Mouse (Mus musculus): ENCODE measurements at regions not wholly inside any gene's neighbourhood (a gene's known extent, or its start where the extent isn't known, plus 50 kb on each side); places are given as distances from the start of the nearest gene placed in this dataset.
"Not testable (repeated sequence)": the region's sequence is repeated elsewhere in the genome, so short reads cannot be mapped to it uniquely, and the experiment has no call there.

DNA sequence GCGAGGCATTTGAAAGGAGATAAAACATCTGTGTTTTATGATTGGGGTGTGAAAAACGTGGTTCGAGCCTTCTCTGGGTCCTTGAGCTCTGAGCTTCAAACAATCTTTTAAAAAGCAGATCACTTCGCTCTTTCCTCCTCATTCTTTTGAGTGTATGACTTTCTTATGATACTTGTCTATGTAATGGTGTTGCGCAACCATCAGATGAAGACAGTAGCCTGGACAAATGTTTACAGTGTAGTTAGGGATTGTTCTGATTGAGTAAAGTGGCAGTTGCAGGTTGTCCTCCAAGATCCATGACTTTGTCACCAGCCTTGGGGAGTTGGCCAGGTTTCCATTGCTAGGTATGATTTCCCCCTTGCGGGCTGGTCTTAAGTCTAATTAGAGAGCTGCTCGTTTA lies 116.1 kb upstream of the Pfn2 start:
- DNase-seq (ENCODE audit: low spot score in 2 of 2): no peak

DNA sequence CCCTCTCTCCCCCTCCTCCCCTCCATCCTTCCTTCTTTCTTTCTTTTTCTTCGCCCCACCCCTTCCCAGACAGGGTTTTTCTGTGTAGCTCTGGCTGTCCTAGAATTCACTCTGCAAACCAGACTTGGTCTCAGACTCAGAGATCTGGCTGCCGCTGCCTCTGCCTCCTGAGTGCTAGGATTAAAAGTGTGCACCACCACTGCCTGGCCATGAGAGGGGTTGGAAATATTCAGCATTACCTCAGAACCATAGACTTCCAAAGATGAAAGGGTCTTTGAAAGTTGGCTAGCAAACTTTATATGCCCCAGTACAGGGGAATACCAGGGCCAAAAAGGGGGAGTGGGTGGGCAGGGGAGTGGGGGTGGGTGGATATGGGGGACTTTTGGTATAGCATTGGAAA lies 122.7 kb upstream of the Pfn2 start:
- not testable (repeated sequence) for DNase-seq (ENCODE audit: low spot score in 2 of 2)

DNA sequence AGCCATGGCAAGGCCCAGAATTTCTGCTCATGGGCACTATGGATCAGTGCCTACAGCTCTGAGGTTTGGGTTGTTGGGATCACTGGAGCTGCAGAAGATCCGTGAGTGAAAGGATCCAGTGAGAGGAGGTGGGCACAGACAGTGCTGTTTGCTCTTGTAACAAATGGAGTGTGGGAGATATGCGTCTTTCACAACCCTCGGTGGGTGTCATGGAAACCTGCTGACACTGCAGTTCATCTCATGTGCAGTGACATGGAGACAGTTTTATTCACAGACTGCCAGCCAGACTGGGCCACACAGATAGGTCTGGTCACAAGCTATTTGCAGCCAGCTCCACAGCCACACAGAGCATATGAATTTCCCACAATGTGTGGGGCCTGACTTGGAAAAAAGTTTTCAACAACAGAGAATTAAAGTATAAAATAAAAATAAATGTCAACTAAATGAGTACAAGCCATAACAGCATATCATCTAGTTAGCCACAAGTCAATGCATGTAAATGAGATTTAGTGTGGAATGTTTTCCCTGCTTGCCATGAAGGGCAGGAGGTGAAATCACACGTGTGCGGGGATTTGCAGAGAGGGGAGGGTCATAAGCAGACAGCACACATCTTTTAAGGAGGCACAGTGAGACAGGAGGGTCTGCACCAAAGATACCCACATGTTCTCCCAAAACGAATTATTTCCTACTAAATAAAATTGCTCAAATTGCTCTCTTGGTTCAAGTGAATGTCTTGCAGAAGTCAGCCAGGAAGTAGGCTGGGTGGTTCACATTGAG lies 124.8 kb upstream of the Pfn2 start:
- DNase-seq (ENCODE audit: low spot score in 2 of 2): no peak

DNA sequence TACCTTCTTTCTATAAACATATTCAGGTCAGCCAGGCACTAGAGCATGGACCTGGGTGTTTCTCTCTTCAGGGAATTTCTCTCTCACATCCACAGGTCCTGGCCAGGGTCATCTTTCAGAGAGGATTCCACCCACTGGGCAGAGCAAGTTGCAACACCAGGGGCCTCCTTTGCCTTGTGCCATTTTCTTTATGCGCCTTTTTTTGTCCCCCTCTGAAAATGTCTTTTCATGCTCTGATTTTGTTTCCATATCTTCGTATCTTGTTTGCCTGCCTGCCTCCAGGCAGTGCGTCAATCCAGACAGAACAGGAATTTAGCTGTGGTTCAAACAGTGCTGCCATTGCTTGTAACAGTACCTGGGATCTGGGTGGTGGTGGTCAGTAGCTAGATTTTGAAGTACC lies 125.7 kb upstream of the Pfn2 start:
- no peak for DNase-seq (ENCODE audit: low spot score in 2 of 2)

DNA sequence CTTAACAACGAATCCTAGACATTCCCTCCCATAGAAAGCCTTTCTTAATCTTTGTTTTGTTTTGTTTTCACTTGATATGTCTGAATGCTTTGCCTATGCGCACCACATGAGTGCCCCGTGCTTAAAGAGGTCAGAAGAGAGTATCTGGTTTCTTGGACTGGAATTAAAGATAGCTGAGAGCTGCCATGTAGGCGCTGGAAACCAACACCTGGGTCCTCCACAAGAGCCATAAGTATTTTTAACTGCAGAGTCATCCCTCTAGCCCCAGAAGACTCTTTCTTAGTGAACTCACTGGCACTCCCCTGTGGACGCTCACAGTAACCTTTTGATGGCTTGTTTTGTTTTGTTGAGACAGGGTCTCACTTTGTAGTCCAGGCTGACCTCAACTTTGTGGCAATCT lies 127.5 kb upstream of the Pfn2 start:
- no peak for DNase-seq (ENCODE audit: low spot score in 2 of 2)

DNA sequence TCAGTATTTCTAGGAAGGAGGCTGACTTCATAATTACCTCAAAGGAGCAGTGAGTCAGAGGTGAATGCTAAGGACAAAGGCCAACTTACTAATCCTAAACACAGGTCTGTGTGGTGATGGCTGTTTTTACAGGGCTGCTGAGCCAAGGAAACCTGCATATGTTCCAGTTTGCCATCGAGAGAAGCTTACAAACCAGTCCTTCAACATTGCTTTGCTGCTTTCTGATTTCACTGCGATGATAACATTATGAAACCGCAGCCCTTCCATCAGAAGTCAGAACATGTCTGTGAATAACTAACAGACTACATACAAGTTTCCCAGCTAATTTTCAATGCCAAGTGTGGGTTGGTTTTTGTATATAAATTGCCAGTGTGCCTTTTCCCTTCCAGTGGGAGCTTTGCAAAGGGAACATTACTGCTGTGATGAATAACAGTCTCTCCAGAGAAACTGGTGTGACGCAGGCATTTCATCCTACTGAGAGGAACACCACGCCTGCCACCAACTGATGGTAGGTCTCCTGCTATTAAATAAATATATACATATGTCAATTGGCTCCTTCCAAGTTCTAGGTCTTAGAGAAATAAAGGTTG lies 128.9 kb upstream of the Pfn2 start:
- peak in 1 of 2 experiments; percentile 23 for DNase-seq (ENCODE audit: low spot score in 2 of 2)

DNA sequence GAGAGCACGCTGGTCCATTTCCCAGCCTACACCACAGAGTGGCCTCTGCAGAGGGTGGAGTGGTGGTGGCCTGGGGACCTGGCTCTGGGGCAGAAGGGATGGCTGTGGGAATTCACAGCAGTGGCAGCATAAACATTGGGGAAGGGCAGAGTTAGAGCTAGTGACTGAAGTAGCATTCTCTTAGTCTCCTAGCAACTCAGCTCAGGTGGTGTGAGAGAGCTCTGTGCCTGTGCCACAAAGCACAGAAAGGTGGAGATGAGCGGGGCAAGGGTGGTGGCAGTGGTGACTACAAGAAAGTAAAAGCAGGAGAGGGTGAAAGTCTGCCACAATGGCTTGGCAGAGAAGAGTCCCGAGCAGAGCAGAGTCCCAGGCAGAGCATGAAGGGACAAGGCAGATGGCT lies 140.3 kb upstream of the Pfn2 start:
- DNase-seq (ENCODE audit: low spot score in 2 of 2): no peak

DNA sequence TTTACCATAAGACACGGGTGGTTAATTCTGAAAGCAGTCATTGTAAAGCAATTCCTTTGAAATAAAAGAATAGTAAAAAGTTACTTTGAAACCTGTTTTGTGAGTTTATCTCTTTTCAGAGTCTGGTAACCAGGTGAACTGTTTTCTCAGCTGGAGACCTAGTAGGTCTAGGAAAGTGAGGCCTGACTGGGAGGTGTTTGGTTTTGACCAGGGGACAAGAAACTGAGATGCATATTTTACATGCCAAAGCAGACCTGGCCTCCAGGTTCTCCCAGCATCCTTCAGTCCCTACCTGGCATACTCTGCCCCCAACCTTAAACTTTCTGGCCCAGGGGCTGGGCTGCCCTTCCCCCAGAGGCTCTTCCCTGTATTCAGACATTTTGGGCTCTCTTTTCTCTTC lies 142.9 kb upstream of the Pfn2 start:
- no peak for DNase-seq (ENCODE audit: low spot score in 2 of 2)

DNA sequence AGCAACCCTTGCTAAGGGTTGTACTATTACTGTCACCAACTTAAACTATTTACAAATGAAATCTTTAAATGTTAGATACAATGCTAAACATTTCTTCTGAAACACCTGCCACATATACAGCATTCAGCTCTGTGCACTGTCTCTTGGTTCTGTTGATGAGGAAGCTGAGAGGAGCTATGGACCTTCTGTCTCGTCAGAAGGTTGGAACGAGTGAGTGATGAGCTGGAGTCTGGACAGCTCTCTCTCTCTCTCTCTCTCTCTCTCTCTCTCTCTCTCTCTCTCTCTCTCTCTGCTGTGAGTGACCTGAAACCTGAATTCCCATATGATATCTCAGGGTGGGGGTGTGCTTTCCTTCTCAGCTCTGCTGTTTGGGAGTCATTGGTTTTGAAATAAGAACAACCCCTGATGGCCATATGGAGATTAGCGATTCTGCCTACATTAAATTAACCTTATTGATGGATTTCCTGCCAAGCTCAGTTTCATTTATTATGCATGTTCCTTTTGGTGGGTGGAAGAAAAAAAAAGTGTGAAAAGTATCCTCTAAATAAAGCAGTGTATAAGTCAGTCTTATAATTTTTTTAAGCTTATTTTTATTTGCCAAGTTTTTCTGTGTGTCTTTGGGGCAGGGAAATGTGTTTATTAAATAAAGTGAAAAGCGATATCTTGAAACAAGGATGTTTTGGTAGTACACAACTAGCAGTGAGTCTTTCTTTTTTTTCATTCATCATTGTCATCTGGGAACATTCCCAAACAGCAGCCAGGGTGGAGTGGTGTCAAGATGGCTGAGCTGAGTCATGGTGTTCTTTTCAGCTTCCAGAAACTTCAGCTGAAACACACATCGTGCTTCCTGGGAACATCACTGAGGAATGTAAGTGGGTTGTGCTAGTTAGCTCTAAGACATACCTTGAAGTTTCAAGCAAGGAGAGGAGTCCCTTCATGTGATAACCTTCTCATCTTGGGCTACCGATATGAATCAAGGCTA lies 150.5 kb upstream of the Pfn2 start:
- peak; percentile 44 to 69 for DNase-seq (ENCODE audit: low spot score in 2 of 2)

DNA sequence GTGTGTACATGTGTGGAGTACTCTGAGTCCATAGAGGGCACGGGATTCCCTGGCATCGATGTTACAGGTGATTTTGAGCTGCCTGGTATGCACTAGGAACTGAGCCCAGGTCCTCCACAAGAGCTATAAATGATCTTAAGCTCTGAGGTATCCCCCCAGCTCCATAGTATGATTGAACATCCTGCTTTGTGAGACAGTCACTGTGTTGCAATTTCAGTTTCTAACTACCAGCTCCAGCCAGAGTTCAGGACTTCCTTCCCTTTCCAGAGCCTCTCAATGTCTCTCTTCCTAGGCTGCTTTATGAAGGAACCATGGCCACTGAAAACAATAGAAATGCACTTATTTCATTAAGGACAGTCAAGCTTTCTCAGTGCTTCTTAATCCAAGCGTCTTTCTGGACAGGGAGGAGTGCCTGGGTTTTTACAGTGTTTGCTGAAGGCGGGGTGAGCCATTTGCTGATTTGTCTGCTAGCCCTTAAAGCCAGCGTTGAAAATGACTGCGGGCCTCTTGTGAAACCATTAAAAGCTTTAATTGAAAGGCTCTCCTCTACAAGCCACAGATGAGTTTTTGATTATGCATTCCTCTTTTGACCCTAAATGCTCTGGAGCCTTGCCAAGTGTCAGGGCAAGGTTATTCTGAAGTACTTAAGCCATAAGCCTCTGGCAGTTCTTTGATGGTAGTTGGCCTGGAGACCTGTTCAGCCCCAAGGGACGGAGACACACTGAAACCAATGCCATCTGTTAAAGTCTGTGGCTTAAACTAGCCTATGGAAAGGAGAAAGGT lies 155.1 kb upstream of the Pfn2 start:
- no peak for DNase-seq (ENCODE audit: low spot score in 2 of 2)

DNA sequence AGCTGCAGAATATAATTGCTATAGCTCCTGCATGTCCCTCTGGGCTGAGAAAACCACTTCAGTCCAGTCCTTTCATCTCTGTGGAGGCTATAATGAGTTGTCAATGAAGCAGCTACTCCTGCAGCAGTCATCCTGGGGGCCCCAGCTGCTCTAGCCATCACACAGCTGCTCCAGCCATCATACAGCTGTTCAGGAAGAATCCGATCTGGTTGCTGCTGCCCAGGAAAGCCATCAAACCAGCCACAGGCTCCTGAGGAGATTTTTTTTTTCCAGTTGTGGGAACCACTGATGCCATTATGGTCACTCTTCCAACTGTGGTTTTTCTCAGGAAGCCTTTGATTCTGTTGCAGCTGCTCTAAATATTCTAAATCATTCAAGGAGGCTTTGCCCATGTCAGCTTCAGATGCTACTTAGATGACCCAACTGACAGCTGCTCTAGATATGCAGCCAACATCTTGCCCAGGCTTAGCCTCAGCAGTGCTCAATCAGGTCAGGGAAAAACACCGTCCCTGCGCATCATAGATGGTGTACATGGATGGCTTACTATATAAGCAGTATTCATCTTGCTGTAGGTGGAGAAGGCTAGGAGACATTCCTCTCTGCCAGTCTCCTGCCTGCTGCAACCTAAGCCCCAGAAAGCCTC lies 177.0 kb upstream of the Pfn2 start:
- no peak for DNase-seq (ENCODE audit: low spot score in 2 of 2)

DNA sequence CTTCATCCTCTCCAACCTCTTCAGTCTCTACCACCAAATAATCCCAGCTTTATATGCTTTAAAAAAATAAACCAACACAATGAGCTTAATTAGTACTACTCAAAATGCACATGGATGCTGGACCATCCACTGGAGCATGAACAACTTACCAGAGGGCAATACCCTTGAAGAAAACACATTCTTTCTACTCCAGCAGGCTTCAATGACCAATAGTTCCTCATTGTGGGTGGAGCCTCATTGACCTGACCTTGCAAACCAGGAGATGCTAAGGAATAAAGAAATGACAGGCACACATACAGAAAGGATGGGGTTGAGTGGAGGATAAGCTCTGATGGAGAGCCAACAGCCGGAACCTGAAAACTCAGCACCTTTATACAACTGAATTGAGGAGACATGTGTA lies 201.7 kb upstream of the Pfn2 start:
- DNase-seq (ENCODE audit: low spot score in 2 of 2): no peak

DNA sequence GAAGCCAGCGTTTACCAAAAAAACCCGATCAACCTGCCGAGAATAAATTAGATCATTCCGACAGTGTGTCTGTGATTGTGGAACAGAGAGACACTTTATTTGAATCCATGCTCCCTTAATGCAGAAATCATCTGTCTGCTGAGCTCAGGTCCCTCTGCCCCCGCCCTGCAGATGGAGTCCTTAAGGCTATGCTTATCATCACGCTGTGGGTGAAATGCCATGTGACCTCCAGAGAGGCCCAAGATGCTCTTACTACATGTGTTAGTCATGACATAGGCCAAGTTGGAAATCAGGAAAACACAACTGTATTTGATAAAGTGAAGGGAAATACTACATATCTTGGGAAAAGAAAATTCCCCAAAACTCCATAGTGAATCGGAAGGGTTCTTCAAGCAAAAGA lies 206.8 kb upstream of the Pfn2 start:
- DNase-seq (ENCODE audit: low spot score in 2 of 2): no peak

DNA sequence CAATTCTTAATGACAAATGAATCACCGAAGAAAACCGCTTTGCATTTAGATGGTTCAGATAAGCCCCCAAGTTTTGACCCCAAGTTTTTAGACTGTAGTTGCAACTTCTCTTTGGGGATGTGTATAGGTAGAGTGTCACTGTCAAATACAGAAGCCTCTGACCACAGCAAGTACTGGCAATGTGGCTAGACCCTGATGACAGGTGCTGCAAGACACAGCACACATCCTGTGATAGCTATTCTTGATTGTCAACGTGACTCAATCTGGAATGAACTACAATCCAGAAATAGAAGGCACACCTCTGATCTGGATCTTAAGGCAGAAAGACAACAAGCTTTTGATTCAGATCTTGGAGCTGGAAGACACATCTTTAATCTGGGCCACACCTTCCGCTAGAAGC lies 207.3 kb upstream of the Pfn2 start:
- no peak for DNase-seq (ENCODE audit: low spot score in 2 of 2)

DNA sequence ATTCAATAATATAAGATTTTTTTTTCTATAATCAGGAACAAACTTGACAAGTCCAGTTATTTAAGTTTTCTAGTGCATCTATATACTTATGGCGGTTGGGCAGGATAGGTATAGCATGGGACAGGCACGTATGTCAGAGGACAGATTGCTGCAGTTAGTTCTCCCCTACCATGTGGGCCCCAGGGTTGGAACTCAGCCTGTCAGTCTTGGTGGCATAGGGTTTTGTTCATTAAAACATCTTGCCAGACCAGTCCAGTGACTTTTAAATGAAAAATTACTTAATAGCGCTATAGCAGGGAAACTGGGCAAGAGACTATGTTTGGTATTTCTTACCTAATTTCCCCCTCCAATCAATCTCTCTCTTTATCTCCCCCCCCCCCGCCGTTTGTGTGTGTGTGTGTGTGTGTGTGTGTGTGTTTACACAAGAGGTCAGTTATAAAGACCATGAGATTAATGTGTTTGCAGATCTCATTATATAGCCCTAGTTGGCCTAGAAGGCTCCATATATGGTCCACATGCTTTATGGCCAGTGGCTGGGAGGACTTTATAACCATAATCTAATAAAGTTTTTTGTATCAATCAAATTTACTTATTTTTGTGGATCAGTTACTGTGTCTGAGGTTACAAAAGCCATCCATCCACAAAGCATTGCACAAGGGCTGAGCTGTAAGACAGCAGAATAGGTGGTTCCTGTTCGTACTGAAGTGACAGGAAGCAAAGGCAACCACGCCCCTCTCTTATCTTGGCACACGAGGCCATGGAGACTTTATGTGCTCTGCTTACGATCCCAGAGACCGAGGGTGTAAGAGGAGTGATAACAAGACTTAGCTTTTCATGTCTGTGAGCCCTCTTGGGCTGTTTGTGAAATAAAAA lies 208.5 kb upstream of the Pfn2 start:
- DNase-seq (ENCODE audit: low spot score in 2 of 2): no peak

DNA sequence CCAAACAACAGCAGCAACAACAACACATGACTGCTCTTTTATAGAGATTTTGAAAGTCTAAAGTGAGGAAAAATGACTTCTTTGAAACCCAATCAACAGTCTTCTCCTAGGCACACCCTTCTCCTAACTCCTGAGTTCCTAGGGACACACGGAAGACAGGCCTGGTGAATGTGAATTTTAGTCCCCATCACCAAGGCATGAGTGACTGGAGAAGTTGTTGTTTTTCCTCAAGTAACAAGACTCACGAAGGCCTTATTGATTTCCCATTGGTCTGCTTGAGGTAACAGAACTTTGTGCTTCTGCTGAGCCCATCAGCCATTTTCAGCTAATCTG lies 209.2 kb upstream of the Pfn2 start:
- no peak for DNase-seq (ENCODE audit: low spot score in 2 of 2)

DNA sequence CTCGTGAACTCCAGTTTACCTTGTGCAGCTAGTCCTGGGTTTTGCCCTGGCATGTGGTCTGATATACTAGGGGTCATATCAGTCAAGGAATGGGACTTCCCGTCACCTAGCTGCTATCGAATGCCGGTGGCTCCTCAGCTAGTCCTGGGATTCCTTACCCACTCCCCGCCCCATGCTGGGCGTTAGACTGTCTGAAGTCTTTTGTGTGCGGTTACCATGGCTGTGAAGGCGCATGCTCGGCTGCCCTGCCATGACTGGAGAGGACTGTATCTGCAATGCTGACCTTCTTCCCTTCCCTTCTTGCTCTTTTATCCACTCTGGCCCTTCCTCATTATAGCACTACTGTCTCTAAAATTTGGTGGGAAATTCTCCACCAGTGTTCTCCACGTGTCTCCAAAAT lies 210.3 kb upstream of the Pfn2 start:
- DNase-seq (ENCODE audit: low spot score in 2 of 2): no peak

DNA sequence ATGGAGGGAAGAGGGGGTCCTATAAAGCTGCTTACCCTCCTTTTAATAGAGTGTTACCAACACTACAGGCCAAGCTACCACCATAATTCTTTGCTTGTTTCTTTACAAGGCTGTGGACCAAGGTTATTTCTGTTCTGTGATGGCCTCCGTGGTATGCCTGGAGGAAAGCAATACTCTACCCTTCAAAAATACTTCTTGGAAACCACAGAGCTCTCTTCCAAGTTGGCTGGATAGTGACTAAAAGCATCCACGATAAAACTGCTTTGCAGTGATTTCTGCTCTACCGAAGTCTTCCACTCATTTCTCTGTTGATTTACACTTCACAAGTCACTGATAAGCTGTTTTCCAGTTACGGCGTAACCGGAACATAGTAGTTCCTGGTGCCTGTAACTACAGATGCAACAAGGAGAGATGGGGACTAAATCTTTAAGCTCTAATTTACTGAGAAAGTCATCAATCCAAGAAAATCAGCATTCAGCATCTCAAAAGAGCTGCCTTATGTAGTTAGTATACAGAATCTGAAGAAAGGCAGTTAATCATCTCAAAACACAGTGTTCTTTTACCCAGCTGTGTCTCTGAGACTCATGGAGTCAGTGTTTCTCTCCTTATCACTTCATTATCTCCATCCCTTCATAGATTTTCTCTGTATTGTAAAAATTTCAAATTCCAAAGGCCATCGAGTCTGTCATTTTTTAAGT lies 216.1 kb upstream of the Pfn2 start:
- DNase-seq (ENCODE audit: low spot score in 2 of 2): no peak

DNA sequence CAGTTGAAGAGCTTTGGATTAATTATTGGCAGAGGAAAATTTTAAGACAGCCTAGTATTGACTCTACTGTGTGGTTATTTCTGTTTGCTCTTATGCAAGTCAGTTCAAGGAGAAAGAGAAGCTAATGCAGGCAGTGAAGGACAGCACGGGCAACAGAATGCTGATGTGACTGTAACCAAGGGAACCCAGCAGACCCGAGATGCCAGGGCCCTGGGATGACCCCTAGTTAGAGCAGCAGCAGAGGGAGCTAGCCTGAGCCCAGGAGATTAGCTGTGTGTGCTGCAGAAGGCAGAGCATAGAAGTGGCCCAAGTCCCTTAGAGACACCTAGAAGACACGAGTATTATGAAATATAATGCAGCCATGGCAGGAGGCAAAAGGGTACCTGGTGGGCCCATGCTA lies 223.7 kb upstream of the Pfn2 start:
- no peak for DNase-seq (ENCODE audit: low spot score in 2 of 2)

Data from right cerebral cortex, postnatal 36 days (tissue).